Mouse (Mus musculus) heart, adult 2 months (tissue): Measurements from ENCODE around the gene Pigb.
A peak's percentile ranks its signal among the peaks of the same experiment; 100 is the strongest.

Experiments used
- CTCF ChIP-seq: fragments of 200-600 bp; IDR thresholded peaks from 2 replicates; pipeline ENCODE4 v1.8.1; 2022; ENCODE audit warnings: antibody characterized with exemption, mild to moderate bottlenecking, moderate library complexity
- EP300 ChIP-seq: fragments of 200-500 bp; IDR thresholded peaks from 2 replicates; pipeline ENCODE4 v1.6.1; 2011; ENCODE audit warnings: low read depth, low read length, control low read depth; ENCODE audit not compliant: insufficient read depth
- POLR2A ChIP-seq: fragments of 200-500 bp; IDR thresholded peaks from 2 replicates; pipeline ENCODE4 v1.6.1; 2011; ENCODE audit warnings: mild to moderate bottlenecking, low read depth, low read length, control low read depth; ENCODE audit not compliant: insufficient read depth

DNA sequence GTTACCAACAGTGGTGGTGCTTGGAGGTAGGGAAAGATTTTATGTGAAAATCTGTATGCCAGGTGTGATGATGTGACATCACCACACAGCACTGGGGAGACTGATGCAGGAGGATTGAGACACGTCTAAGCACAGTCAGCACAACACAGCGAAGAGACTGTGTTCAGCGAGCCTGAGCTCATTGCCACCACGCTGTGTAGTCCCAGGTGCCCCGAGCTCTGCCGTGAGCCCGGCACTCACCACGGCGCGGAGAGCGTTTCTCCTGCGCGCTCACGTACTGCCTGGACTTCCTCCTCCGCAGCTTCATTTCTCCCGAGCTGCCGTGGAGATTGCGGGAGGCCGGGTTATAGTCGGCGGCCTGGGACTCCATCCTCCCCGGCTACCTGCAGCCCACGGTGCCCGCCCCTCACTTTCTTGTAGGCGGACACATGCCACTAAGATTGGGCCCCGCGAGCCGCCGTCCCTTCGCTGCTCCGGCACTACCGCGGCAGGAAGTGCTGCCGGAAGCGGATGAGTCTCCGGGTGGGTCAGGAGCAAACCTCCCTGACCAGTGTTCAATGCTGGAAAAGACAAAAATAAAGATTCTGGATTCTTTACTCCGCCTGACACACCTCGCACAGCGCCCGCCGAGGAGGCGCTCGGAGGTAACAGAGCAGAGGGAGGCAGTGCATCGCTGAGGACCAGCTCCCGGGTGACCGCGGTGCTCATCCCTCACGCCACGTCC is 794 bp downstream of the Pigb start:
- peak; percentile 81 for TF ChIP-seq POLR2A
- peak; percentile 67; the same call in 1 of the 2 replicates for TF ChIP-seq EP300
- no peak for TF ChIP-seq CTCF
